Mouse (Mus musculus): ENCODE measurements around the gene Vmn2r42. TPM values are rescaled to one million over a fixed set of nuclear protein-coding genes. Genes with fewer than 3 reads are reported as not detected.
"Not testable (repeated sequence)": the region's sequence is repeated elsewhere in the genome, so short reads cannot be mapped to it uniquely, and the experiment has no call there.

The Vmn2r42 gene
- not detected in 2 replicates for polyA plus RNA-seq (2014; fragmentation: Nextera tagmentation; extraction: Ambion mirVana)

DNA sequence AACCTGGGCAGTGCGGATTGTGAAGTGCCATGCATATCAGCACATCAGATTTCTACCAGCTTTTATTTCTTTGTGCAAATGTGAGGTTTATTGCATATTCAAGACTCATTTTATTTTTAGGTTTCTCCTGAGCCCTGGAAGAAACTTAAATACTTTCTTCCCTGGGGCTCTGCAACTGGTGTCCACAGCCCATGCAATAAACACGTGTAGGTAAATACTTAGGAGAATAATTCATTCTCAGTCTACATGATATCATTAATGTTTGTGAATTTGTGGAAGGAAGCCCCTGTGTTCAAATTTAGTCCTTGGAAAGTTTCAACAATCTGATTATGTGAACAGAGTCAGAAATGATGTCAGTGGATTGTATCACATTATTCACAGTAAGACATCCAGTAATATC, at the start of gene Vmn2r42:
Gene Vmn2r42 (minus strand): TSS at position 101 of the 400 bp plus-strand sequence.
- H3K9me3 ChIP-seq (ENCODE audit: control insufficient read depth, low read length); H3K4me1 ChIP-seq (ENCODE audit: control insufficient read depth, insufficient read depth, low read length); H3K27ac ChIP-seq (replicated peaks; ENCODE audit: low read depth, low read length); H3K4me2 ChIP-seq (ENCODE audit: low read depth, low read length); DNase-seq (ENCODE audit: low spot score); H3K4me3 ChIP-seq (ENCODE audit: low read depth, low read length); H3K9ac ChIP-seq (ENCODE audit: low read depth, low read length); H3K36me3 ChIP-seq (ENCODE audit: control insufficient read depth, insufficient read depth, low read length); H3K27me3 ChIP-seq (replicated peaks; ENCODE audit: control insufficient read depth, insufficient read depth, low read length); ATAC-seq (ENCODE audit: low read depth): not testable (repeated sequence)
- no CpG with 5 or more reads among the region's 2 CpGs for WGBS

DNA sequence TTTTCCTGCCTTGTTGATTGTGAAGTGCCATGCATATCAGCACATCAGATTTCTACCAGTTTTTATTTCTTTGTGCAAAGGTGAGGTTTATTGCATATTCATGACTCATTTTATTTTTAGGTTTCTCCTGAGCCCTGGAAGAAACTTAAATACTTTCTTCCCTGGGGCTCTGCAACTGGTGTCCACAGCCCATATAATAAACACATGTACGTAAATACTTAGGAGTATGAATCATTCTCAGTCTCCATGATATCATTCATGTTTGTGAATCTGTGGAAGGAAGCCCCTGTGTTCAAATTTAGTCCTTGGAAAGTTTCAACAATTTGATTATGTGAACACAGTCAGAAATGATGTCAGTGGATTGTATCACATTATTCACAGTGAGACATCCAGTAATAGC, 38.6 kb downstream of the Vmn2r42 start, which contains the start of gene Vmn2r41:
Gene Vmn2r41 (minus strand): TSS at position 101 of the 400 bp plus-strand sequence.
- WGBS: no CpG with 5 or more reads among the region's 1 CpGs
- ATAC-seq (ENCODE audit: low read depth); DNase-seq (ENCODE audit: low spot score): not testable (repeated sequence)

More for the DNA sequence above, 38.6 kb downstream of the Vmn2r42 start, which contains the start of gene Vmn2r41:
- H3K9me3 ChIP-seq (ENCODE audit: control insufficient read depth, low read length); H3K4me3 ChIP-seq (ENCODE audit: low read depth, low read length); H3K27ac ChIP-seq (replicated peaks; ENCODE audit: low read depth, low read length); H3K4me1 ChIP-seq (ENCODE audit: control insufficient read depth, insufficient read depth, low read length); H3K9ac ChIP-seq (ENCODE audit: low read depth, low read length); H3K4me2 ChIP-seq (ENCODE audit: low read depth, low read length); H3K36me3 ChIP-seq (ENCODE audit: control insufficient read depth, insufficient read depth, low read length); H3K27me3 ChIP-seq (replicated peaks; ENCODE audit: control insufficient read depth, insufficient read depth, low read length): not testable (repeated sequence)

Other genes starting within 250 kb of the Vmn2r42 start
- gene Vmn2r41, start 38.7 kb downstream of the Vmn2r42 start, polyA plus RNA-seq (2014; fragmentation: Nextera tagmentation; extraction: Ambion mirVana): not detected in 2 replicates
- gene Vmn2r43, start 60.3 kb upstream of the Vmn2r42 start, polyA plus RNA-seq (2014; fragmentation: Nextera tagmentation; extraction: Ambion mirVana): not detected in 2 replicates
- not detected in 2 replicates for gene Vmn2r44, start 183.0 kb upstream of the Vmn2r42 start, polyA plus RNA-seq (2014; fragmentation: Nextera tagmentation; extraction: Ambion mirVana)